Mouse (Mus musculus) heart, postnatal 36 days (tissue): Measurements from ENCODE around the gene Plekhm2. TPM values are rescaled to one million over a fixed set of nuclear protein-coding genes. Genes with fewer than 3 reads are reported as not detected.

Experiments
- DNase-seq, 2 experiments: peaks; one replicate each; pipeline ENCODE4 v3.0.0; 2021 to 2022
- intact Hi-C: fragments of 180-260 bp; cut with DNase I; formaldehyde crosslinking; loops from one replicate; pipeline ENCODE4 v1.15.1; 2025
- total RNA-seq, 2 experiments: library from RNA; stranded (reverse); gene quantifications; 2 replicates each; pipeline ENCODE4 v1.2.3; 2021

Gene Plekhm2
- 100 to 1,000 TPM; 103 to 112 TPM for total RNA-seq

- intact Hi-C loops = loop anchor here (2.0 kb wide), 1 partner anchor 22 kb away; no protein-coding TSS in a partner anchor
- no peak for DNase-seq
Observed at GRCm38 (mm10) chr4:141664799-141665198, at the start of gene Plekhm2. Gene Plekhm2, minus strand, starts transcription at chr4:141664899.

- intact Hi-C loops = no loop called here
- DNase-seq = no peak
Observed at GRCm38 (mm10) chr4:141713598-141714142, 49.0 kb upstream of the Plekhm2 start.

DNA sequence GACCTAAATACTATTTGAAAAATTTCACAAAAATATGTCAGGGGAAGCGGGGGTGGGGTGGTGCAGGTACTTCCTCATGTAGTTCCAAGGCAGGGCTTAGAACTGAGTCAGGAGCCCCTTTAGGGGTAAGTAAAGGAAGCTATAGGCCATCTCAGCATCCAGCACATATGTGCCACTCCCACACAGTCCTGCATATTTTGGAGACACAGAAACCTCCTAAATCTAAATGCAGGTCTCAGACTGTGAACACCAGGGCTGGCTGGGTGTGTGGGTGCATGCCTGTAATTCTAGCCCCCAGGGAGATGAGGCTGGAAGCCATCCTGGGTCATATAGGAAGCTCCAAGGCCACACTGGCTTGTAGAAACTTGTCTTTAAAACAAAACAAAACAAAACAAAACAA lies 46.6 kb upstream of the Plekhm2 start:
- no peak for DNase-seq
- intact Hi-C loops = no loop called here

GRCm38 (mm10) chr4:141708971-141709370 lies 44.3 kb upstream of the Plekhm2 start:
- intact Hi-C loops = no loop called here
- DNase-seq = no peak

GRCm38 (mm10) chr4:141708005-141708404 lies 43.3 kb upstream of the Plekhm2 start:
- intact Hi-C loops = no loop called here
- no peak for DNase-seq

GRCm38 (mm10) chr4:141705331-141705730 lies 40.6 kb upstream of the Plekhm2 start:
- intact Hi-C loops = no loop called here
- DNase-seq = no peak

GRCm38 (mm10) chr4:141704625-141705024 lies 39.9 kb upstream of the Plekhm2 start:
- no peak for DNase-seq
- intact Hi-C loops = no loop called here

- intact Hi-C loops = no loop called here
- DNase-seq = no peak
Observed at GRCm38 (mm10) chr4:141694719-141695118, 30.0 kb upstream of the Plekhm2 start.

GRCm38 (mm10) chr4:141688505-141688904 lies 23.8 kb upstream of the Plekhm2 start:
- intact Hi-C loops = no loop called here
- no peak for DNase-seq

DNA sequence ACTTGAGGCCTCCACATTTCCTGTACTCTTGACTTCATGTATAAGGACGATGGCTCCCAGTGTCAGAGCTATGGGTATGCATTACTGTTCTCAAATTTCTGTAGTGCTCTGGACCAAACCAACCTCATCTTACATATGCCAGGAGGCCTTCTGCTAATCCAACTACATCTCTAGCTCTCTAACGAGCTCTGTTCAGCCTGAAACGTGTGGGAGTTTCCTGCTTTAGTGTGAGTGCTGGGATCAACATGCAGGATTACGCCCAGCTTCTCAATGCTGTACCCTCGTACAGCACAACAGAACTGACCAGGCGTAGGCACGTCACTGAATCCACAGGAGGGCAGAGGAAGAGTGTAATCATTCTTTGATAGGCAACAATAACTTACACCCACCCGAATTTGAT lies 21.8 kb upstream of the Plekhm2 start:
- DNase-seq = no peak
- intact Hi-C loops = loop anchor here (2.0 kb wide), 1 partner anchor 22 kb away; the partner anchor contains the start of gene Plekhm2

DNA sequence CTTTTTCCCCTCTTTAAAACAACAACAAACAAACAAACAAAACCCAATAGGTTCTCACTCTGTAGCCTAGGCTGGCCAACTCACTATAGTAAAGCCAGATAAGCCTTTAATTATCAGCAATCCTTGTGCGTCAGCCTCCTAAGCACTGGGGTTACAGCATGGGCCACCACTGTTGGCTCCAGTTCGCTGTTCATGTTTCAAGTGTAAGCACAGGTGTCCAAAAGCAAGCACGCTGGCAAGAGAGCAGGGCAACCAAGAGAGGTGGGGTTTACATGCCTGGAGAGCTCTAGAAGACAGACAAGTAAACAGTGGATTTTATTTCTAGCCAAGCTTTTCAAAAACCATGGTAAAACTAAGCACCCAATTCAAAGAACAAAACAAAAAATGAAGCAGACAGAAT lies 21.4 kb upstream of the Plekhm2 start:
- DNase-seq = no peak
- intact Hi-C loops = loop anchor here (2.0 kb wide), 1 partner anchor 21 kb away; the partner anchor contains the start of gene Plekhm2

- intact Hi-C loops = no loop called here
- DNase-seq = no peak
Observed at GRCm38 (mm10) chr4:141685499-141685898, 20.8 kb upstream of the Plekhm2 start, which contains the start of gene Rsc1a1. Gene Rsc1a1, minus strand, starts transcription at chr4:141685599.

- DNase-seq = peak; percentile 37 to 40
Observed at GRCm38 (mm10) chr4:141682706-141683230, 18.1 kb upstream of the Plekhm2 start.

DNA sequence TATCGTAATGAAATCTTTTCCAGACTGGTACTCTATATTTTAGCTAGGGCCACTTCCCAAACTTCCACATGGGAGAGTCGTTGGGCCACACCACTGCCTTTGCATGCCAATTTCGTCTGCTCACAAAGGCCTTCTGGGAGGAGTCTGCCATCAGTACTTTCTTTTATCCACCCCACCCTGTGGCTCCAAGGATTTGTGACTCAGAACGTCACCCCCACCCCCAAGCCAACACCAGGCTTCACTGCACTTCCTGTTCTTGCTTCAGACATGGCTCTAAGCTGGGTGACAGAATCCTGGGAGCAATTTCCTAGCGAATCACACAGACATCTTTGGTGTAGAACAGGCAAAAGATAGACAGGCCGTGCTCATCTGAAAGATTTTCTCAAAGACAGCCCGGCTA lies 17.1 kb upstream of the Plekhm2 start:
- peak; percentile 26 to 31 for DNase-seq
- intact Hi-C loops = no loop called here

More at GRCm38 (mm10) chr4:141682706-141683230, 18.1 kb upstream of the Plekhm2 start:
- intact Hi-C loops = no loop called here

GRCm38 (mm10) chr4:141680892-141681291 lies 16.2 kb upstream of the Plekhm2 start:
- intact Hi-C loops = no loop called here
- DNase-seq = no peak

DNA sequence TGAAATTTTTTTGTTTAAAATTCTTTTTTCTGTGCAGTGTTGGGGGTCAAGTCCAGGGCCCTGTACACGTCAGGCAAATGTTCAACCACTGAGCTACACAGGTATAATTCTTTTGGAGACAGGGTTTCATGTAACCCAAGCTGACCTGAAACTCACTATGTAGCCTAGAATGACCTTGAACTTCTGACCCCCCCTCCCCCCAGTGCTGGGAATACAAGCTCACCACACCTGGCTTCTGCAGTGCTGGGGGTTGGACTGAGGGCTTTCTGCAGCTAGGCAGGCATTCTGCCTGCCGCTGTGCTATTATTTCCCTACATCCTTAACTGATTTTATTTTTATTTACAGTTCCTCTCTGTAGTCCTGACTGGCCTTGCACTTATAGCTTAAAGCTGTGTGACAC lies 14.3 kb upstream of the Plekhm2 start:
- no peak for DNase-seq
- intact Hi-C loops = no loop called here

- DNase-seq = no peak
- intact Hi-C loops = no loop called here
Observed at GRCm38 (mm10) chr4:141676462-141676979, 11.8 kb upstream of the Plekhm2 start.

DNA sequence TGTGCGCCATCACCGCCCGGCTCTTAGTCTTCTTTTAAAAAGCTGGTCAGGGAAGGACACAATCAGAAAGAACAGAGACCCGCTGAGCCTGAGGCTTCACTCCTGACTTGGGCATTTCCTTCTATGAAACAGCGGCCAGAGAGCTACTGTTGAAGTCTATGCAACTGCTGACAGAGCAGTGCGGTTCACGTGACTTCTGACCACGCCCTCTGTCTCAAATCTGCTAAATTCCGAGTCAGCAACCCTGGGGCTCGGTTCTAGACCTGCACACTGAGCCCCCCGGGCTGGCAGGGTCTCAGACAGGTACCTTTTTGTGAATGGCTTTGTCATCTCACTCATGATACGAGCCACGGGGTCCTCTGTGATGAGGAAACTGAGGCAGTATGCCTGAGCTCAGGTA lies 7.6 kb upstream of the Plekhm2 start:
- no peak for DNase-seq
- intact Hi-C loops = no loop called here

DNA sequence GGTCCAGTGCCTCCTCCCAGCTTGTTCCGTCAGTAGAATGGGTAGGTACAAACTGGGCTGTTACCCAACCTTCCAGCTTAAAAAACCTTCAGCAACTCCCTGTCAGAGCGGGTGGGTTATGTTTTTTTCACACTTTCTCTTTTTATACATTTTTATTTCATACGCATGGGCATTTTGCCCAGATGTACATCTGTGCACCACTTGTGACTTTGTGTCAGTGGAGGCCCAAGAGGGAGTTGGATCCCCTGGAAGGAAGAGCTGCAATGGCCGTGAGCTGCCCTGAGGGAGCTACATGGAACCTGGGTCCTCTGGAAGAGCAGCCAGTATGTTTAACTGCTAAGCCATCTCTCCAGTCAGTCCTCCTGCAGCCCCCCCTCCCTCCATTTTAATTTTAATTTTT lies 6.7 kb upstream of the Plekhm2 start:
- intact Hi-C loops = no loop called here
- no peak for DNase-seq

GRCm38 (mm10) chr4:141669898-141670712 lies 5.4 kb upstream of the Plekhm2 start:
- no peak for DNase-seq
- intact Hi-C loops = no loop called here

DNA sequence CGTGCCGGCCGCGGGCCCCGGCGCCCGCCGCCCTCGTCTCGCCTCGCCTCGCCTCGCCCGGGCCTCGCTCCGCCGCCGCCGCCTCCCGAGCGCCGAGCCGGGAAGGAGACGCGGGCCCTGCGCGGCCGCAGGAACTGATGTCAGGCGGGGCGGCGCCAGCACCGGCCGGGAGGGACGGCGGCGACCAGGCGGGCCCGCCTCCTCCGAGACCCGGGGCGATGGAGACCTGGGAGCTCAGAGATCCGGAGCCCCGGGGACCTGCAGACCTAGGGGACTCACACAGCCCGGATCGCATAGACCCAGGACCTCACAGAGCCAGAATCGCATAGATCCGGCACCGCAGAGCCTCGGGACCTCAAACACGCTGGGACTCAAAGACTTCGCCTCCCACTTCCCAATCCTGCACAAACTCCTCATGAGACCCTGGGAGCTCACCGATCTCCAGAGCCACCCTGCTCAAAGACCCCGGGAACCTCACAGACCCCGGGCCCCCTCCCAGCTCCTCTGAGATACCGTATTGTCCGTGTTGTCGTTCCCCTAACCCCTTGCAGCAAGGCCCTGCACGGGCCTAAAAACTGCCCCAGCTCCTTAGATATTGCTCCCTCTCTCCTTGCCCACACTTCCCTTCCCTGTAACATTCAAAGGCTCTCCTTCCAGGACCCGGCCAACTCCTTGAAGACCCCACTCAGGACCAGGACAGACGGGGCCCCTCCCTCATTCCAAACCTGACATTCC lies 521 bp downstream of the Plekhm2 start:
- DNase-seq = peak; percentile 83 to 84
- intact Hi-C loops = loop anchor here (2.0 kb wide), 1 partner anchor 23 kb away; no protein-coding TSS in a partner anchor
